Mouse (Mus musculus) thymus, adult 2 months (tissue): Measurements from ENCODE around the gene Map7.

ENCODE experiments used
- CTCF ChIP-seq: fragments of 200-500 bp; IDR thresholded peaks from 2 replicates; pipeline ENCODE4 v1.5.1; 2012; ENCODE audit warnings: mild to moderate bottlenecking, control low read depth, low read length, moderate library complexity, borderline replicate concordance; ENCODE audit not compliant: control insufficient read depth, poor library complexity, insufficient read depth; ENCODE audit errors: extremely low read depth
- POLR2A ChIP-seq: fragments of 200-500 bp; IDR thresholded peaks from 2 replicates; pipeline ENCODE4 v1.6.1; 2012; ENCODE audit warnings: mild to moderate bottlenecking, low read length, control low read depth, moderate library complexity; ENCODE audit not compliant: control insufficient read depth, poor library complexity, insufficient read depth; ENCODE audit errors: extremely low read depth

GRCm38 (mm10) chr10:20255579-20255978 is 107.3 kb downstream of the Map7 start:
- TF ChIP-seq CTCF (no peak), POLR2A (no peak)
